Mouse (Mus musculus): ENCODE data around the gene Arl8b. TPM values are rescaled to one million over a fixed set of nuclear protein-coding genes. Genes with fewer than 3 reads are reported as not detected.

Arl8b gene
- 75.5 and 78.7 TPM in 2 replicates for polyA plus RNA-seq (2014; fragmentation: Nextera tagmentation; extraction: Ambion mirVana)

- no peaks in the 10 kb centered on the region for H3K27me3 ChIP-seq (replicated peaks; ENCODE audit: control insufficient read depth, insufficient read depth, low read length)
- 16% methylated on average over 21 of the region's 36 CpGs for WGBS
- ATAC-seq (ENCODE audit: low read depth) (peak; percentile 97), DNase-seq (ENCODE audit: low spot score) (peak; percentile 96)
- peak within 1 kb of the TSS; percentile 69 for H3K4me2 ChIP-seq (ENCODE audit: low read depth, low read length)
- no peaks in the 10 kb centered on the region for H3K36me3 ChIP-seq (ENCODE audit: control insufficient read depth, insufficient read depth, low read length)
- peak within 1 kb of the TSS; percentile 85 for H3K4me3 ChIP-seq (ENCODE audit: low read depth, low read length)
- H3K4me1 ChIP-seq (ENCODE audit: control insufficient read depth, insufficient read depth, low read length) = peaks cover 10% of the 10 kb centered on the region
- H3K27ac ChIP-seq (replicated peaks; ENCODE audit: low read depth, low read length) = peak within 1 kb of the TSS; percentile 87
- H3K9ac ChIP-seq (ENCODE audit: low read depth, low read length) = peak within 1 kb of the TSS; percentile 97
- no peaks in the 10 kb centered on the region for H3K9me3 ChIP-seq (ENCODE audit: control insufficient read depth, low read length)
Measured at GRCm38 (mm10) chr6:108782526-108783183, at the start of gene Arl8b. Gene Arl8b (plus strand): TSS chr6:108783099.

- 43% methylated on average over 9 of the region's 9 CpGs for WGBS
- Histone ChIP-seq H3K9ac (ENCODE audit: low read depth, low read length) (no peak overlapping the region), H3K36me3 (ENCODE audit: control insufficient read depth, insufficient read depth, low read length) (no peaks in the 10 kb centered on the region), H3K4me1 (ENCODE audit: control insufficient read depth, insufficient read depth, low read length) (peaks cover 13% of the 10 kb centered on the region), H3K4me2 (ENCODE audit: low read depth, low read length) (no peak overlapping the region), H3K9me3 (ENCODE audit: control insufficient read depth, low read length) (no peaks in the 10 kb centered on the region), H3K27ac (replicated peaks; ENCODE audit: low read depth, low read length) (no peak overlapping the region), H3K4me3 (ENCODE audit: low read depth, low read length) (no peak overlapping the region), H3K27me3 (replicated peaks; ENCODE audit: control insufficient read depth, insufficient read depth, low read length) (no peaks in the 10 kb centered on the region)
- ATAC-seq (ENCODE audit: low read depth) (no peak; the same call in 1 of the 2 replicates), DNase-seq (ENCODE audit: low spot score) (peak; percentile 85)
Measured at GRCm38 (mm10) chr6:108735910-108736750, 46.8 kb upstream of the Arl8b start.

DNA sequence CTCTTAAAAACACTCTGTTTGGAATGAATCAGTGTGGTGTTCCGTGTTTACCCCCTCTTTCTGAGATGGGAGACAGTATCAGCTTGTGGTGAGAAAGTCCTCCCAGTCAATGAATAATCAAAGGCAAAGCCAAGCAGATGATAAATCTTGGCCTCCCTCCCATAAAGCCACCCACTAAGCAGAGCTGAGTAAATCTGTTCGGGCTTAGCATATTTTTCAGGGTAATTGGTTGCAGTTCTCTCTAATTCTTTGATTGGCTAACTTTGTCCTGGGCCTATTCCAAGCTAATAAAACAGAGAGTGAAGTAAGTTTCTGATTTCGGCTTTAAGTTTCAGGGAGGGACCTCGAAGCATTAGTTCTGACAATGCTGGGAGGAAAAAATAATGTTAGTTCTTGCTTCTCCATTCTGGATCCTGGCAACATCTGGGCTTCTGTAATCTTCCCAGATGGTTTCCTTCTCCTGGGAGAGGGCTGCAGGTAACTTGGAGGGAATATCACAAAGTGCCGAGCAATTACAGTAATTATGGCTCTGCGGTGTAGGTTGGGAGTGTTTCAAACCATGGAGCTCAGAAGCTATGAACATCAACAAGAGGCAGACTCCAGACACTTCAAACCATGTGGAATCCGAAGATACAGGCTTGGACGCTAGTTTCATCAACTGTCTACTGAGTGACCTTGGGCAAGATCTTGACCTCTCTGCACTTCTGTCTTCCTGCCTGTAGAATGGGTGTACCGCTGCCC lies 44.3 kb upstream of the Arl8b start:
- ATAC-seq (ENCODE audit: low read depth) = peak; percentile 77

GRCm38 (mm10) chr6:108740579-108740978 lies 42.3 kb upstream of the Arl8b start:
- 86% methylated on average over 4 of the region's 4 CpGs for WGBS
- Histone ChIP-seq H3K36me3 (ENCODE audit: control insufficient read depth, insufficient read depth, low read length) (no peaks in the 10 kb centered on the region), H3K9me3 (ENCODE audit: control insufficient read depth, low read length) (no peaks in the 10 kb centered on the region), H3K4me2 (ENCODE audit: low read depth, low read length) (no peak overlapping the region), H3K4me3 (ENCODE audit: low read depth, low read length) (no peak overlapping the region), H3K27me3 (replicated peaks; ENCODE audit: control insufficient read depth, insufficient read depth, low read length) (no peaks in the 10 kb centered on the region), H3K4me1 (ENCODE audit: control insufficient read depth, insufficient read depth, low read length) (peaks cover 13% of the 10 kb centered on the region), H3K27ac (replicated peaks; ENCODE audit: low read depth, low read length) (no peak overlapping the region), H3K9ac (ENCODE audit: low read depth, low read length) (no peak overlapping the region)
- DNase-seq (ENCODE audit: low spot score) (no peak), ATAC-seq (ENCODE audit: low read depth) (no peak)

More for the DNA sequence above, 44.3 kb upstream of the Arl8b start:
- Histone ChIP-seq H3K36me3 (ENCODE audit: control insufficient read depth, insufficient read depth, low read length) (no peaks in the 10 kb centered on the region), H3K27ac (replicated peaks; ENCODE audit: low read depth, low read length) (peak overlapping the region; percentile 5; the same call in 1 of the 2 replicates), H3K4me2 (ENCODE audit: low read depth, low read length) (no peak overlapping the region), H3K27me3 (replicated peaks; ENCODE audit: control insufficient read depth, insufficient read depth, low read length) (no peaks in the 10 kb centered on the region), H3K9me3 (ENCODE audit: control insufficient read depth, low read length) (no peaks in the 10 kb centered on the region), H3K4me1 (ENCODE audit: control insufficient read depth, insufficient read depth, low read length) (peaks cover 13% of the 10 kb centered on the region), H3K4me3 (ENCODE audit: low read depth, low read length) (no peak overlapping the region), H3K9ac (ENCODE audit: low read depth, low read length) (no peak overlapping the region)
- DNase-seq (ENCODE audit: low spot score) = peak; percentile 91
- WGBS = 33% methylated on average over 9 of the region's 9 CpGs

- Histone ChIP-seq H3K4me2 (ENCODE audit: low read depth, low read length) (no peak overlapping the region), H3K4me1 (ENCODE audit: control insufficient read depth, insufficient read depth, low read length) (peaks cover 5% of the 10 kb centered on the region), H3K4me3 (ENCODE audit: low read depth, low read length) (no peak overlapping the region), H3K9ac (ENCODE audit: low read depth, low read length) (no peak overlapping the region), H3K9me3 (ENCODE audit: control insufficient read depth, low read length) (no peaks in the 10 kb centered on the region), H3K27ac (replicated peaks; ENCODE audit: low read depth, low read length) (no peak overlapping the region), H3K27me3 (replicated peaks; ENCODE audit: control insufficient read depth, insufficient read depth, low read length) (no peaks in the 10 kb centered on the region), H3K36me3 (ENCODE audit: control insufficient read depth, insufficient read depth, low read length) (no peaks in the 10 kb centered on the region)
- WGBS = 84% methylated on average over 5 of the region's 5 CpGs
- DNase-seq (ENCODE audit: low spot score) = no peak
- ATAC-seq (ENCODE audit: low read depth) = no peak
Measured at GRCm38 (mm10) chr6:108743730-108744129, 39.2 kb upstream of the Arl8b start.

- ATAC-seq (ENCODE audit: low read depth) = no peak
- H3K27me3 ChIP-seq (replicated peaks; ENCODE audit: control insufficient read depth, insufficient read depth, low read length) = no peaks in the 10 kb centered on the region
- no peaks in the 10 kb centered on the region for H3K4me1 ChIP-seq (ENCODE audit: control insufficient read depth, insufficient read depth, low read length)
- H3K36me3 ChIP-seq (ENCODE audit: control insufficient read depth, insufficient read depth, low read length) = no peaks in the 10 kb centered on the region
- H3K4me3 ChIP-seq (ENCODE audit: low read depth, low read length) = no peak overlapping the region
- 89% methylated on average over 7 of the region's 7 CpGs for WGBS
- DNase-seq (ENCODE audit: low spot score) = no peak
- H3K9ac ChIP-seq (ENCODE audit: low read depth, low read length) = no peak overlapping the region
- no peak overlapping the region for H3K4me2 ChIP-seq (ENCODE audit: low read depth, low read length)
- no peaks in the 10 kb centered on the region for H3K9me3 ChIP-seq (ENCODE audit: control insufficient read depth, low read length)
- H3K27ac ChIP-seq (replicated peaks; ENCODE audit: low read depth, low read length) = no peak overlapping the region
Measured at GRCm38 (mm10) chr6:108751324-108751723, 31.6 kb upstream of the Arl8b start.

- no peak overlapping the region for H3K27ac ChIP-seq (replicated peaks; ENCODE audit: low read depth, low read length)
- no peaks in the 10 kb centered on the region for H3K36me3 ChIP-seq (ENCODE audit: control insufficient read depth, insufficient read depth, low read length)
- no peaks in the 10 kb centered on the region for H3K9me3 ChIP-seq (ENCODE audit: control insufficient read depth, low read length)
- H3K4me2 ChIP-seq (ENCODE audit: low read depth, low read length) = no peak overlapping the region
- H3K9ac ChIP-seq (ENCODE audit: low read depth, low read length) = no peak overlapping the region; the same call in 1 of the 2 replicates
- no peaks in the 10 kb centered on the region for H3K4me1 ChIP-seq (ENCODE audit: control insufficient read depth, insufficient read depth, low read length)
- H3K4me3 ChIP-seq (ENCODE audit: low read depth, low read length) = no peak overlapping the region
- WGBS = 57% methylated on average over 5 of the region's 5 CpGs
- DNase-seq (ENCODE audit: low spot score) = no peak
- no peak for ATAC-seq (ENCODE audit: low read depth)
- H3K27me3 ChIP-seq (replicated peaks; ENCODE audit: control insufficient read depth, insufficient read depth, low read length) = no peaks in the 10 kb centered on the region
Measured at GRCm38 (mm10) chr6:108752395-108752794, 30.5 kb upstream of the Arl8b start.

DNA sequence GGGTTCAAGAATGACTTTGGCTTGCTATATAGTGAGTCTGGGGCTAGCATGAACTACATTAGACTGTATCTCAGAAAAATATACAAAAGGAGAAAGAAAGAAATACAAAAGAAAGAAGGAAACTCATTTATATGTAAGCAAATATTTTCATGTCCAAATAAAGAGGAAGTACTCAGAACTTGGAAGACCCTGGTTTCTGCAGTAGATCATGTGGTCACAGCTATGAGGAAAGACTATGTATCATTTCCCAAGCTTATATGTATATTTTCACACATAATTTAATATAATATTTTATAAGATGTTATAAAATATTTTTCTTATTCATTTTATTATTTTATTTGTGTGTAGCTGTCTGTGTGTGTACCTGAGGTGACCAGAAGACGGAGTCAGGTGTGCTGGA lies 29.4 kb upstream of the Arl8b start:
- no peak for DNase-seq (ENCODE audit: low spot score)
- 93% methylated on average over 1 of the region's 1 CpGs for WGBS
- no peaks in the 10 kb centered on the region for H3K4me1 ChIP-seq (ENCODE audit: control insufficient read depth, insufficient read depth, low read length)
- H3K36me3 ChIP-seq (ENCODE audit: control insufficient read depth, insufficient read depth, low read length) = no peaks in the 10 kb centered on the region
- ATAC-seq (ENCODE audit: low read depth) = no peak
- no peak overlapping the region for H3K27ac ChIP-seq (replicated peaks; ENCODE audit: low read depth, low read length)
- no peaks in the 10 kb centered on the region for H3K27me3 ChIP-seq (replicated peaks; ENCODE audit: control insufficient read depth, insufficient read depth, low read length)
- no peak overlapping the region for H3K4me2 ChIP-seq (ENCODE audit: low read depth, low read length)
- no peaks in the 10 kb centered on the region for H3K9me3 ChIP-seq (ENCODE audit: control insufficient read depth, low read length)
- H3K4me3 ChIP-seq (ENCODE audit: low read depth, low read length) = no peak overlapping the region
- no peak overlapping the region for H3K9ac ChIP-seq (ENCODE audit: low read depth, low read length)
